Mouse (Mus musculus): ENCODE data around the gene Acadm.

The Acadm gene

DNA sequence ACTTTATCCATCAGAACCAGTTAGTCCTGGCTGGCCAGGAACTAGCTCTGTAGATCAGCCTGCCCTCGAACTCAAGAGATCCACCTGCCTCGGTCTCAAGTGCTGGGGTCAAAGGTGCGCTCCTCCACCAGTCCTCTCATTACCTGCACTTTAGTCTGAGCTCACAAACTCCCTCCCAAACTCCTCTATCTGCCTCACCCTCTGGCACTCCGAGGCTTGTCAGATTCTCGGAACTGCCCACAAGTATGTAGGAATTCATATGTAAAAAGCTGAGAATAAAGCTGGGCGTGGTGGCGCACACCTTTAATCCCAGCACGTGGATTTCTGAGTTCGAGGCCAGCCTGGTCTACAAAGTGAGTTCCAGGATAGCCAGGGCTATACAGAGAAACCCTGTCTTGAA, 3.9 kb downstream of the Acadm start:
- DNase-seq, result no peak

DNA sequence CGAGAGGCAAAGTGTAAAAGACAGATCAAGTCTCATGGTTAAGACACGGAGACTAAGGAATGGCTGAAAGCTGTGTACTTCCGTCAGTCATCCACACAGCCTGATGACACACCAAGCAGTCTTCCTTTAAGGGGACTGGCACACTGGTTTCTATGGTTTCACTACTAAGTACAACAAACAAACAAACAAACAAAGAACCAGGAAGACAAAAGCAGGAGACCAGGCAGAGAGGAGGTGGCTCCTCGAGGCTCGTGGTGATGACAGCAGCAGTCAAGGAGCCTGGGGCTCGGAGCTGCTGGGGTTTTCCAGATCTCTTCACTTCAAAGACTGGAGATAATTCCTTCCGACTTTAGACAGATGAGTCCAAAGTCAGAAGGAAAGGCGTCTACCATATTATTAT, 4.4 kb downstream of the Acadm start:
- no peak for DNase-seq

DNA sequence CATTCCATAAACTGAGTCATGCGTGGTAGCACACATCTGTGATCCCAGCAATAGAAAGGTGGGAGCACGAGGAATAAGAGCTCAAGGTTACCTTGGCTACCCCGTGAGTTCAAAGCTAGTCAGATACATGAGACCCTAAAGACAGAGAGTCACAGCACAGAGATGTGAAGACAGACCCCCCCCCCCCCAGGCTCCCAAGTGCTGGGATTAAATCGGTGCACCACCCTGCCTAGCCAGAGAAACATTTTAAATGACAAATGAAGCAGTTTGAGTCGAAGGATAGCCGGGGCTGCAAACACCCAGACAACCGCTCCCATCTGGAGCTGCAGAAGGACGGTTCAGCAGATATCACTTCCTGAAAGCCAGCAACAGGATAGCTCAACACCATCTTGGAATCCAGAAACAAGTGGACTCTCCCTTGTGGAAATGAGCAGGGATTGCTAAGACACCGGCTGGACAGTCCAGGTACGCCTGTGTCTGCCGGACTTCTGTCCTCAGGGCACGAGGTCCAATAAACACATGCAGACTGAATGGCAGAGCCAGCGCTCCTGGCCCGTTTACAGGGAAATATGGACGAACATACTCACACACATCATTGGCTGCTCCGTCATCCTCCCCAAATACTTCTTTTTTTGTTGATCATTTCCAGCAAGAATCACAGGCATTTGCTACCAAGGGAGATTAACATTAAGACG, 7.2 kb downstream of the Acadm start:
- no peak for DNase-seq

DNA sequence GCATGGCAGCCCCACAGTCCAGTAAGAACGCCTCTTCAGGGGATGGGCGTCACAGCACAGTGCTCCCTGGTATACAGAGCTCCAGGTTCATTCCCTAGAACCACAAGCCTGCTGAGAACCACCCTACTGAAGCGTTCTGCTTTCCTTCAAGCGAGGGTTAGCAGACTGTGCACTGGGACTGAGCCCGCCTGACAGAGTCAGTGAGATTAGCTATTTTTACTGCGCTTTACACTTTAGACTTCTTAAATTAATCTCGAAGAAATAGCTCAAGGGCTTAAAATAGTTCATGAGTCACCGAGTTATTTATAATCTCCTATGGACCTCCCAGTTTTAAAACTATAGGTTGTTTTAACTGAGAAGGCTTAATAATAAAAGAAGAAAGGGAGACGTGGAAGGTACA, 8.6 kb downstream of the Acadm start:
- DNase-seq, result no peak

DNA sequence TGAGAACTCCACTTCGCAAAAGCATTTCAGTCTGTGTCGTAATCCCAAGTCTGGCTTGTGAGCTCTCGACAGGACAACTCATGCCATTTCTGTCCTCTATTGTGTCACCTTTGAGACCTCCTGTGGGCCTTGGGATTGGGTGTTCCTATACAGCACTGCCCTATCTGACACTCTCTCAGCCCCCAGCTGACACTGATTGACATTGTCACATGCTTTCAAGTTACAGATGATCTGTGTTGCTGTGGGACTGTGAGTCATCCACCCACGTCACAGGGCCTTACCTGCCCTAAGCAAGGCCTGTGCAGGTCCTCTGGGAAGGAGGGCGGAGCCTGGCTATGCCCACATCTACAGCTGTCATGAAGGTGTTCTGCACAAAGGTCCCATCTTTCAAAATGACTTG, 12.0 kb downstream of the Acadm start:
- no peak for DNase-seq

DNA sequence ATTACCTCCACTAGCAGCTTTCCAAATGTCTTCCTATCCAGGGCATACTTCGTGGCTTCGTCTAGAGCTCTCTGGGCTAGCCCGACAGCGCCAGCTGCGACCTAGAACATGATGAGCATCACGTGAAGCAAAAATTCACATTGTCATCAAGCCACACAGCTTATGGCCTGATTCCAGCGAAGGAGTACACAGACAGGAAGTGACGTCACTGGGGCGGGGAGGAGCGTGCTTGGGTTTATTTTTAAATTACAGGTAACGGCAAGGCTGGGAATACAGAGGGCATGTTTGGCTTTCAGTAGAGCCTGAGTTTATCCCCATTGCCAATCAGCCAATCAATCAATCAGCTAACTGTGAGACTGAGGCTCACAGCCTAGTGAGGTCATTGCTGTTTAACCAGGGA, 14.9 kb downstream of the Acadm start:
- no peak for DNase-seq

DNA sequence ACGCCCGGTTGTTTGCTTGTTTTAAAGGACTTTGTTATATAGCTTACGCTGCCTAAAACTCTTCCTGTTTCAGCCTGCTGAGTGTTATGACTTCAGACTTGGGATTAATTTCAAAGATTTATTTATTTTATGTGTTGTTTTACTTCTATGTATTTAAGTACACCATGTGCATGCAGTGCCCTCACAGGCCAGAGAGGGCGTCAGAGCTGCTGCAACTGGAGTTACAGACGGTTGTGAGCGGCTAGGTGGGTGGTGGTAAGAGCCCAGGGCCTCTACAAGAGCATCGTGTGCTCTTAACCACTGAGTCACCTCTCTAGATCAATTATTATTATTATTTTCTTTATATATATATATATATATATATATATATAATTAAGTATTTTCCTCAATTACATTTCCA, 18.1 kb downstream of the Acadm start:
- no peak for DNase-seq

DNA sequence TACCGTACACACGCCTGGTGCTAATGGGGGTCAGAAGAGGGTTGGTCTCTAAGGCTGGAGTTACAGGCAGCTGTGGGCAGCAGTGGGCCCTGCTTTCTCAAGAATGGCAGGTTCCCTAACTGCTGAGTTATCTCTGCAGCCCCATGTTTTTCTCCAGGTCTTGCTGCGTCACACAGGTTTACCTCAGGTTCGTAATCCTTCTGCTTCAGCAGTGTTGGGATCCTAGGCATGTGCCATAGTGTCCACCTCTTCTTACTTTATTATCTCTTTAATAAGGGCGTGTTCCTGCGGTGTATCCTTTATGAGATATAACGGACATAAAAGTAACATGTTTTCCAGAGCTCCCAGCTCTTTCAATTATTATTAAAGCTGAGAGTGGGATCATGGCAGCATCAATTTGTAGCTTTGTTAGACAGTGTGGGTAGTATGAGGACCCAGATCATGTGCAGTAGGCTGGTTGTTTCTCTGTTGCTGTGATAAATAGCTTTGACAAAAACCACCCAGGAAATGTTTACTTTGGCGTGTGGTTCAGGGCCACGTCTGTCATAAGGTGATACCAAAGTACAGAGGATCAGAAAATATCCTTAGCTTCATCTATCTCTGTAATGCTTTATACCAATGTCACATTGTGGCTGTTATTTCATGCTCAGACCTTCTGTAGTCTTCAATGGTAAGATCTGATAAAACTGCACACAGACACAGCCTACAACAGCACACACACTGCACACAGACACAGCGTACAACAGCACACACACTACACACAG, 23.1 kb downstream of the Acadm start:
- no peak for DNase-seq

DNA sequence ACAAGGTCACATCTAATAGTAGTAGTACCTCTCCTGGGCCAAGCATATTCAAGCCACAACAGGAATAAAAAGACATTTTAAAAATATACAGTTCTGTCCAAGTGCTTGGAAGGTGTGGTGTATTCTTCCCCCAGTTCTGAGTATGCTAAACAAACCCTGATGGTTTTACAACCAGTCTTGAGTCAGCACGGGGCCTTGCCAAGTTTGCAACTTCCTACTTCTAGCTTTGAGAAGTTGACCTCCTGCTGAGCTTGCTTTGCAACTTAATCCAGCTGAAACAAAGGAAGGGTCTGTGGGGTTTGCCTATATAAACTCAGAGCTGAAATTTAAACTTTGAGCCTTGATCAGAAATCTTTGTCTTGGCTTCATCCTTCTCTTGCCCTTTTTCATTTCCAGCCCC, 27.2 kb downstream of the Acadm start:
- no peak for DNase-seq

DNA sequence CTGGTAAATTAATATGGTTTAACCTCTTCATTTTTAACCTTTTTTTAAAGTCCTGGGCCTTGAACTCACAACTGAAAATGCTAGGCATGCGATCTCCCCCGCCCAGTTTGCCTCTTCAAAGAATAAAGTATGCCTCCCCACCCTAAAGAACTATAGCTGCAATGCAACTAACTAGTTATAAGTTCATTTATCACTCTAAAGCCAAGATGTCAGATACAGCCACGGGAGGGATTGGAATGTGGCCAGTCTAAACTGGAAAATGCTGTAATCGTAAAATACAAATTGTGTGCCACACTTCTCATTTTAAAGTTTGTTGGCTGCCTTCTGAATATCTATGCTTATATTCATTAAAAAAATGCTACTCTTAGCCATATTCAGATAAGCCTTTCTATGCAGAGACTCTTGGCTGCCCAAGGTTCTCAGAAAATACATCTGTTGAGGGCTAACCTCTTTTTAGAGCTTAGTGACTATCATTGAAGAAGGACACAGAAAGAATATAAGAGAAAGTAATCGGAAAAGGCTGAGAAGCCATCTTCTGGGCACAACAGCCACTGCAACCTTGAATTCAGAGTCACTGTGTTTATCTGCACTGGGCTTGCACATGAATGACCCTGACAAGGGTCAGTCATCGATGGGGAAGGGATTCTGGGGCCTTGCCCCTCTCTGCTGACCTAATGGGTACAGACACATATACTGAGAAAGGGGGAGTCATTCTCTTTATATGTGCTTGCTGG, 30.8 kb downstream of the Acadm start:
- no peak for DNase-seq

DNA sequence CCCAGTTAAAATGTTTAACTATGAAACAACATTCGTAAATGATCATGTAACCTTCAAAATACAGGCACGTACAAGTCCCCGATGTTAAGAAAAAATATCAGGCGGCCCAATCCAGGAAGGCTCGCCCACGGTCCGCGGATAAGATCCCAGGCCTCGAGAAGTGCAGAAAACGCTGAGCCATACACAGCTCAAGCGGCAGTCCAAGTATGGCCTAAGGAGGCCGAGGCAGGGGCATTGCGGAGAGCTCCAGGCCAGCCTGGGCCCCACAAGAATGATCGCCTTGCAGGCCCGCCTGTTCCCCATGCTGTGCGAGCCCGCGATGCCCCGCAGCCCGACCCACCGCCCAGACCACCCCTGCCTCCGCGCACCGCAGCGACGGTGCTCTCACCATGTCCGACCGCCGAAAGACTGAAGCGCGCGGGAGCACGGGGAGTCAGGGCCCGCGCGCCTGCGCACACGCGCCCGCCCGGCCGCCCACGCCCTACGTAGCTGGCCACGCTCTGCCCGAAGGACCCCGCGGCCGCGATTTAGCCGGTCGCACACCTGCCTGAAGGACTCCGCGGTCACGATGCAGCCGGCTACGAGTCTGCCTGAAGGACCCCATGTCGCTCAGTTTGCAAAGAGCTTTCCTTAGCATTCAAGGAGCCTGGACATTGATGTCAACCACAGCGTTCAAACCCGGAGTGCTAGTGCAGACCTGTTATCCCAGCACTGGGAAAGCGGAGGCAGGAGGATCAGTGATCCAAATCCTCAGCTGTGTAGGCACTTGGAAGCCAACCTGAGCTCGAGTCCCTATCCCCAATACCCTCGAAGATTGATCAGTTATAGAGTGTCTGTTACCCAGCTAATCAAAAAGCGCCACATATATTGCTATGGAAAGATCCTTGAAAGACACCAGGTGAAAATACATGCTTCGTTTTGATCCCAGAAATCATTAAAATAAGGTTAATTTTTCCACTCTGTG, 31.6 kb downstream of the Acadm start, which contains the start of gene Rabggtb:
Rabggtb (minus strand) TSS at position 464 of the 964 bp plus-strand sequence.
- DNase-seq, result peak; percentile 96

DNA sequence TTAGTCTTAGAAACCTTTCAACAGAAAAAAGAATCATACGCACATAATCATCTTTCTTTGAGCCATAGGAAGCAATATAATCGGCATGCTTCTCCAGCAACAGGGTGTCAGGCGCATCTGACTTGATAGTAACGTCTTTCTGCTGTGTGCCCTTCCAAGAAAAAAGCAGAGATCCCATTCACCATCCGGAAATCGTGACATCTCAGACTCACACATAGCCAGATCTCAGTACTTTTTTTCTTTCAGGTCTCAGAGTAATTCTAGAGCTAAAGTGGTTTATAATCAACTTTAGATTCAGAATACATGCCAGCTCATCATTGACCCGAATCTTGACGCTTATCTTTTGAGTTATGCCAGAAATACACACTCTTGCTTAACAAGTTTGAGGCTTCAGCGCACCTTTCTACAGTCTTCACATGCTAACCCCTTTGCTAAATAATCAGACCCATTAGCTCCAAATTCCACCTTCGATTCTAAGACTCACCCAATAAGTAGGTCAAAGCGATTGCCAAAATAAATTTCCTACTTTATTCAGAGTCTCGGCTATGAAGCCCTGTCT, 32.5 kb downstream of the Acadm start:
- no peak for DNase-seq

DNA sequence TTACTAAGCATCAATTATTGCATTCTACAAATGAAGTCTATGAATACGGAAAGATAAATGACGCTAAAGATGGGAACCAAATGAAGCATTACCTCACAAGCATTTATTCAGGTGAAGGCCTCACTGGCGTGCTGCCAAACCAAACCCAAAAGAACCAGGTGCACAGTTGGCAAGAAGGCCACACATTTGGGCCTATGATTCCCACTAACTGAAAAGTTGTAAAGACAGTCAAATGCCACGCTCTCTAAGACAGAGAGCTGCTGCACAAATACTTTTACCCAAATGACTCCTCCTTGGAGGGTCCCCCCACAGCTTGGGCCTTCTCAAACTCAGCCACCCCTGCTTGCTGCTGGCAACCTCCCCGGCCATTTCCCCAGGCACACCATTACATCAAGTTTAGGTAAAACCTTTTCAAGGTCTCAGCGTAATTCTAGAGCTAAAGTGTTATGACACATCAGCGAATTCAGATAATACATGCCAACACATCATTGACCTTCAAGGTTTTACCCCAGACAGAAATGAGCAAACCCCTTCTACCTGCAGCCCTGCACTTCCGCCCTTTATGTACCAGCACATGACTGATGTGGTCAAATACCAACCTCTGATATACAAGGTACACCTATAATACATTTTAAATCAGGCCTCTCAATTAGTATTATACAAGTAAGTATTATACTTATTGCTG, 33.1 kb downstream of the Acadm start:
- DNase-seq, result no peak

DNA sequence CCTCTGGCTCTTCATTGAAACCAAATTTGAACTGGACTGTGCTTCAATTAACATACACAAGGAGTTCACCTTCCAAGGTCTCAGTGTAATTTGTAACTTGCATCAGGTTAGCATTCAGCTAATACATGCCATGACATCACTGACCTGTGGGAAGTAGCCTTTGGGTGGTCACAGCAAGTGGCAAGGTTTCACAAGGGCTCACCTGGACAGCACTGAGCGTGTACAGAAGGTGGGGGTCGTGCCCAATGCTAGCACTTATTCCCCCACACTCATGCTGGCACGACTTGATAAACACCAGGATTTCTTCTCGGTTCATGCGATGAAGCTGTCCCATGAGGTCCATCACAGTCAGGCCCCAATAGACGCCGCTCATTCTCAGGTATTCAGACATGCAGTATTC, 33.9 kb downstream of the Acadm start:
- DNase-seq, result no peak

DNA sequence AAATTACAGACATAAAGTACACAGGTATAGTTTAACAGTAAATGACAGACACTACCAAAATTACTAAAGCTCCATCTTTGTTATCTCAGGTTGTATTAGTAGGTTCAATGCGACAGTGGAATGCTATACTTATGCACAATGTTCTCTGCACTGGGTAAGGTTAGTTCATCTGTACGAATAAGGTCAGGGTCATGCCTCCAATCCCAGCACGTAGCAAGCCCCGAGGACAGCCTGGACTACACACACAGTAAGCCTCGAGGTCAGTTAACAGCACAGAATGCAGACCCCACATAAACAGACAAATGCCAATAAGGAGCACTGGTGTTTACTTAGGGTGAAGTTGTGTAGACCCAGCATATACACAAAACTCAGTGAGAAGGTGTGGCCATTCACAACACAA, 35.5 kb downstream of the Acadm start:
- no peak for DNase-seq

DNA sequence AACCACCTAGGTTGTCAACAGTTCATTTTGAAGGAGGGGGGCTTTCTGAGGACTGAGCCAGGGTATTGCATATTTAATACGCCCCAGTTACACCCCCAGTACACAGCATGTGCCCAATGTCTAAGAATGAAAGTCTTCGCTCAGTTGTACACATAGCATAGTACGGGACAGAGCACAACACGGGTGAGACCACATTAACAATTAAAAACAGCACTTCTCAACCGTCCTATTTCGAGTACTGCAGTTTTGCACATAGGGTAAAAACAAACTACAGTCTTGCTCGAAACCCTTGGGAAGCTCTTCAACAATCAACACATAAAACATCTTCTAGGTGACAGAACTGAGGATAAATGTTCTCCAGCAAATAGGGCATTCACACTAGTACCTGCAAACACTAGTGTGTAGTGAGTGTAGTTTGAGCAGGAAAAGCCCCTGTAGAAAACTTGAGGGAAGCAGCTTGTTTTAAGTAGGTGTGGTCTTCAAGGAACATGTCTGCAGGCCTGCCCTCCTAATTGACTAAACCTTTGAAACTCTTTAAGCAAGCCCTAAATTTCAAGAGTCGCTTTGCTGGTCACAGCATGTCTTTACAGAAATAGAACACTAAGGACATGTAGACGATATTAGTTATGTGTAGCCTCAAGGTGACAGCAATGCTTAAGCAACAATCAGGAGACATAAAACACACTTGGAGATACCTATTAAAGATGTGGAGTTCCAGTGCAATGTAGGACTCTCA, 38.1 kb downstream of the Acadm start, which contains the start of gene Msh4:
Msh4 (minus strand) TSS at position 3 of the 736 bp plus-strand sequence.
- DNase-seq, result no peak

DNA sequence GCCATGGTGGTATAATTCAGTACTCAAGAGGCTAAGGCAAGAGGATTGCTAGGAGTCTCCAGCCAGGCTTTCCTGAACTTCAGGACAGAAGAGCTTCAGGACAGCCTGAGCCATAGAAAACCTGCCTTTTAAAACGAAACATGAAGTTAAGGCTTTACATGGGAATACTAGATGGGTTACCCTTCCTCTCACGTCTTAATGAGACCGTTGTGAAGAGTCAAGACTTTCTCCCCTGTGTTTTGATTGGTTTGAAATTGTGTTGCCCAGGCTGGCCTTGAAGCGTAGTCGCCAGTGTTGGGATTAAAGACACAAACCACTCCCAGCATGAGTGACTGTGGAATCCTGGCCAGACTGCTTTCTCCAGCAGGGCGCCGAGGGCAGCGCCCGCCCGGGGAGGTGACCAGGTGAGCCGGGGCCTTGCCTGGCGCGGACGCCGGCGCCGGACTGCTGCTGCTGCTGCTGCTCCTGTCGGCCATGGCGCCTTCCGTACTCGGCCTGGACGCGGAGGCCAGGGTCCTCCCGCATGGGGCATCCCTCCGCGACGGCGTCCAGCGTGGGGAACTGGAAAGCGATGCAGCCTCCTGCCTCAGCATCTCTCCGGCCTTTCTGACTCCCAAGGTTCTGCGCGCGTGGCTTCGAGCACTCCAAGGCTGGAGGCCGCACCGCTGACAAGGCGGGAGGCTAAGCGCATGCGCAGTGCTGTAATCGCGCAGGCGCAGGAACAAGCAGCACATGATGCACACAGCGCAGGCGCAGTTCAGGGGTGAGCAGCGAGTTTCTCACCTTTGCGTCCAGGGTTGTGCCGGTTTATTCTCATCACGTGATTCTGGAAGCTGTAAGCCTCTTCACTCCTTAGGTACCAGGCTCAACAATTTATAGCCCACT, 38.9 kb downstream of the Acadm start:
- DNase-seq, result no peak

DNA sequence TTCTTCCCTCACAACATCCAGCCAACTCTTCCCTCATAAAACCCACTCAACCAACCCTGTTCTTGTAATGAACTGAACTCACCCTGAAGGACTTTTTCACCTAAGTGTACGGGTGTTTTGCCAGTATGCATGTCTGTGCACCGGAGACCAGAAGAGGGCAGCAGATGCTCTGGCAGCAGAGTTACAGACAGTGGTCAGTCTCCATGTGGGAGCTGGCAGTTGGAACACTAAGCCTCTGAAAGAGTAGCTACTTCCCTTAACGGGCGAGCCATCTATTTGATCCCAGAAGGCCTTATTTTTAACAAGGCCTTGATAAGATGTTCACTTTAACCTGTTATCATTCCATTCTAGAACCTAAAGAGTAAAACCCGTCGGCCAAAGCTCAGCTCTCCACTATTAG, 39.8 kb downstream of the Acadm start:
- DNase-seq, result peak; percentile 60

DNA sequence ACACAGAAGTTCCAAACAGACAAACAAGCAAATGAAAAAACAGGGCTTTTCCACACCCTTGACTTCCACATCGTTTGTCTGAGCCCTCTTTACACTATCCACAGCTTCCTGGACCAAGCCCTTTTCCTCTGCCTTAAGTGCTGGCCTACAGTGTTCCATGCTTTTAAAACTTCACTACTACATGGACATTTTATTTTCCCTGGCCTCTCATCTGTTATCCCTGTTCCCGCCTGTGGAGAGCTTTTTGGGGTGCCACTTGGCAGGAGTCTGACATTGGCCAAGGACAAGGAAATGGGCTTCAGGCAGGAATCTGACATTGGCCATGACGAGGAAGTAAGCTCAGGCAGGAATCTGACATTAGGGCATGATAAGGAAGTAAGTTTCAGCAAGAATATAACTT, 41.8 kb downstream of the Acadm start:
- DNase-seq, result no peak

DNA sequence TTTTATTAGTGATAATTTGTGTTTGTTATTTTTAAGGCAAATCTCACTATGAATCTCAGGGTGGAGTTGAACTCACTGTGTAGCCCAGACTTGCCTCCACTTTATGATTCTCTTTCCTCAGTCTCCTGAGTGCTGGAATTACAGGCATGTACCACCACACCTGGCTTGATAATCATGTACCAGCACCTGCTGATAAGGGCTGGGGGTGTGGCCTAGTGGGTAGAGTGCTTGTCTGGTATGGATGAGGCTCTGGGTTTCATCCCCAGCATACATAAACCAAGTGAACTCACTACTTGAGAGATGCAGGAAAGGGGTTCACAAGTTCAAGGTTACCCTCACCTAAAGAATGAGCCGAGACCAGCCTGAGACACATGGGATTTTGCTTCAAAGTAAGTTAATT, 42.5 kb downstream of the Acadm start:
- DNase-seq, result no peak
